Mouse (Mus musculus) midbrain, embryonic 13.5 days (tissue): ENCODE measurements around the gene Sox6. TPM values are rescaled to one million over a fixed set of nuclear protein-coding genes. Genes with fewer than 3 reads are reported as not detected.
A peak's percentile ranks its signal among the peaks of the same experiment; 100 is the strongest.

Source experiments
- ATAC-seq: fragments of 200-750 bp; cut with Nextera tagmentation; 2 replicates; pipeline ENCODE4 v1.8.0; 2017; ENCODE audit warnings: mild to moderate bottlenecking, moderate TSS enrichment, moderate library complexity
- H3K27ac ChIP-seq: fragments of 300-500 bp; sonication (generic); 2 replicates; pipeline ENCODE4 v1.5.1; 2015; ENCODE audit warnings: inconsistent platforms, mild to moderate bottlenecking, moderate library complexity
- H3K27me3 ChIP-seq: fragments of 300-500 bp; sonication (generic); 2 replicates; pipeline ENCODE4 v1.6.1; 2015; ENCODE audit warnings: mild to moderate bottlenecking, inconsistent platforms
- H3K36me3 ChIP-seq: fragments of 300-500 bp; sonication (generic); 2 replicates; pipeline ENCODE4 v1.6.1; 2015; ENCODE audit warnings: mild to moderate bottlenecking, inconsistent platforms
- H3K4me1 ChIP-seq: fragments of 300-500 bp; sonication (generic); replicated peaks from 2 replicates; pipeline ENCODE4 v1.6.1; 2015; ENCODE audit warnings: inconsistent platforms
- H3K4me2 ChIP-seq: fragments of 300-500 bp; sonication (generic); replicated peaks from 2 replicates; pipeline ENCODE4 v1.6.1; 2015; ENCODE audit warnings: moderate library complexity, mild to moderate bottlenecking, inconsistent platforms
- H3K4me3 ChIP-seq: fragments of 300-500 bp; sonication (generic); replicated peaks from 2 replicates; pipeline ENCODE4 v1.5.1; 2015; ENCODE audit warnings: mild to moderate bottlenecking, inconsistent platforms
- H3K9ac ChIP-seq: fragments of 300-500 bp; sonication (generic); replicated peaks from 2 replicates; pipeline ENCODE4 v1.6.1; 2015; ENCODE audit warnings: mild to moderate bottlenecking, inconsistent platforms
- H3K9me3 ChIP-seq: fragments of 300-500 bp; sonication (generic); 2 replicates; pipeline ENCODE4 v1.6.1; 2016; ENCODE audit warnings: mild to moderate bottlenecking, inconsistent platforms
- WGBS: fragments of 180-500 bp; shearing (Covaris S2); methylation state at CpG from one replicate; pipeline ENCODE4 v1.1.7; 2015; 5-methylcytosine and 5-hydroxymethylcytosine counted together
- polyA plus RNA-seq: library from polyadenylated mRNA; unstranded; fragments of >200 nt; fragmentation: Nextera tagmentation; extraction: Ambion mirVana; gene quantifications from 2 replicates; pipeline ENCODE4 v1.2.1, GENCODE M21; 2015

Gene Sox6
- polyA plus RNA-seq, 1 experiment from 2014 or later, result 57.2 TPM

DNA sequence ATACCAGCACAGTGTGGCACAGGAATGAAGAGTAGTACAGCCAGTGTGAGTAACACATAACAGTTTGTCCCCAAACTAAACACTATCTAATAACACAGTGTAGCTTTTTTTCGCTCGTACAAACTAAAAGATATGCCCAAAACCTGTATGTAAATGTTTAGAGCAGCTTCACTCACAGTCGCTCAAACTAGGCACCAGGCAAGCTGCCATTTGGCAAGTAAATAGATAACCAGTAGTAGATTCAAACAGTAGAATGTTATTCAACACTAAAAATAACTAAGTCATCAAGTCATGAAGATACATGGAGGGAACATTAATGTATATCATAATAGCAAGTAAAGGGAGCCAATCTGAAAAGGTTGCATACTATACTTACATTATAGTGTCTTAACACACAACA lies 318.8 kb downstream of the Sox6 start:
- no peak for ATAC-seq
- WGBS, result 97% methylated on average over 3 of the region's 3 CpGs

DNA sequence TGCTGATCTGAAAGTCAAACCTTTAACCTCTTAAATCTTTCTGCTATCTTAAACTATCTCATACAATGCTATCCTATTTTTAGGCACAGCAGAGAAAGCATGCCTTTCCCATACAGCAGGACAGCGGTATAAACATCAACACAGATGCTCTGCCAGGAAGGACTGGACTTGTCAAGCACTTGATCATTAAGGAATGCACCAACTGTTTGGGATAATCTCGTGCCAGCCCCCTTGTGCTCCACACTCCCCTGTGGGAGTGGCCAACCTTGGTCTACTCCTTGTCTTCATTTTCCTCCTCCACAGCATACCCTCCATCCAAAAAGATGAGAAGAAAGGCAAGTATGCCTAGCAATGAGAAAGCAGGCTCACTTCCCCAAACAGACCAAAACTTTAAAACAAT lies 332.5 kb downstream of the Sox6 start:
- Histone ChIP-seq H3K9ac (no peak overlapping the region), H3K4me1 (peaks cover 19% of the 10 kb centered on the region), H3K36me3 (no peaks in the 10 kb centered on the region), H3K27ac (no peak overlapping the region), H3K4me2 (no peak overlapping the region), H3K4me3 (no peak overlapping the region), H3K27me3 (no peaks in the 10 kb centered on the region), H3K9me3 (no peaks in the 10 kb centered on the region)
- WGBS, result 27% methylated on average over 2 of the region's 2 CpGs
- ATAC-seq, result no peak

More for the DNA sequence above, 318.8 kb downstream of the Sox6 start:
- Histone ChIP-seq H3K9me3 (no peaks in the 10 kb centered on the region), H3K4me2 (no peak overlapping the region), H3K4me1 (peaks cover 22% of the 10 kb centered on the region), H3K27me3 (no peaks in the 10 kb centered on the region), H3K4me3 (no peak overlapping the region), H3K36me3 (no peaks in the 10 kb centered on the region), H3K27ac (no peak overlapping the region), H3K9ac (no peak overlapping the region)

- Histone ChIP-seq H3K27ac (no peak overlapping the region), H3K9me3 (no peaks in the 10 kb centered on the region), H3K4me2 (no peak overlapping the region), H3K9ac (no peak overlapping the region), H3K4me1 (0 out of 2 replicates have a peak, but pooled peaks cover 2% of the 10 kb centered on the region), H3K27me3 (no peaks in the 10 kb centered on the region), H3K4me3 (no peak overlapping the region), H3K36me3 (no peaks in the 10 kb centered on the region)
- ATAC-seq, result no peak
- 97% methylated on average over 1 of the region's 1 CpGs for WGBS
Measured at GRCm38 (mm10) chr7:115698105-115698504, 340.5 kb downstream of the Sox6 start.

- no peaks in the 10 kb centered on the region for H3K27me3 ChIP-seq
- H3K36me3 ChIP-seq, result no peaks in the 10 kb centered on the region
- 83% methylated on average over 8 of the region's 8 CpGs for WGBS
- no peak overlapping the region for H3K27ac ChIP-seq
- no peak overlapping the region for H3K4me3 ChIP-seq
- 0 out of 2 replicates have a peak, but pooled peaks cover 3% of the 10 kb centered on the region for H3K4me1 ChIP-seq
- H3K9ac ChIP-seq, result no peak overlapping the region
- H3K9me3 ChIP-seq, result no peaks in the 10 kb centered on the region
- no peak for ATAC-seq
- H3K4me2 ChIP-seq, result no peak overlapping the region
Measured at GRCm38 (mm10) chr7:115693206-115693605, 345.4 kb downstream of the Sox6 start.

GRCm38 (mm10) chr7:115691091-115691490 lies 347.5 kb downstream of the Sox6 start:
- ATAC-seq, result no peak
- Histone ChIP-seq H3K4me3 (no peak overlapping the region), H3K36me3 (no peaks in the 10 kb centered on the region), H3K9ac (no peak overlapping the region), H3K4me1 (0 out of 2 replicates have a peak, but pooled peaks cover 6% of the 10 kb centered on the region), H3K27ac (no peak overlapping the region), H3K27me3 (no peaks in the 10 kb centered on the region), H3K4me2 (no peak overlapping the region), H3K9me3 (no peaks in the 10 kb centered on the region)
- WGBS, result 46% methylated on average over 4 of the region's 4 CpGs

- Histone ChIP-seq H3K9me3 (no peaks in the 10 kb centered on the region), H3K4me1 (0 out of 2 replicates have a peak, but pooled peaks cover 6% of the 10 kb centered on the region), H3K4me3 (no peak overlapping the region), H3K4me2 (no peak overlapping the region), H3K27ac (no peak overlapping the region), H3K27me3 (no peaks in the 10 kb centered on the region), H3K36me3 (no peaks in the 10 kb centered on the region), H3K9ac (no peak overlapping the region)
- 86% methylated on average over 6 of the region's 6 CpGs for whole genome bisulfite sequencing
- ATAC-seq, result no peak
Measured at GRCm38 (mm10) chr7:115686687-115687086, 351.9 kb downstream of the Sox6 start.

DNA sequence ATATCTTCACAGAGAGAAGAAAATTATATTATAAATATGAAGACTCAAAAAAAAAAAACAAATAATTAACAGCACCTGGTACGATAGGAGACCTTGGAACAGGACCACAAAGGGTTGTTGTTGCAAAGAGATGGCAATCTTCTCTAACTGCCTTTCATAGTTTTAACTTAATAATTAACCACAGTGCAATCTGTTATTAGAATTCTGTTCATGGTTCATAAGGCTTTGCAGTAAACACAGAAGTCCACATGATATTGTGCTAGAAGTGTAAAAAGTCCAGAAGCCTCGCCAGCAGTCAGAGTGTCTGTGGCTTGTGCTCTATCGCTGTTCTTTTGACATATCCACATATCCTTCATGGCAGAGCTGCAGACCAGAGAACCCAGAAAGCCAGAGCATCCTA lies 354.5 kb downstream of the Sox6 start:
- WGBS, result 92% methylated on average over 3 of the region's 3 CpGs
- Histone ChIP-seq H3K9ac (no peak overlapping the region), H3K4me1 (0 out of 2 replicates have a peak, but pooled peaks cover 4% of the 10 kb centered on the region)

DNA sequence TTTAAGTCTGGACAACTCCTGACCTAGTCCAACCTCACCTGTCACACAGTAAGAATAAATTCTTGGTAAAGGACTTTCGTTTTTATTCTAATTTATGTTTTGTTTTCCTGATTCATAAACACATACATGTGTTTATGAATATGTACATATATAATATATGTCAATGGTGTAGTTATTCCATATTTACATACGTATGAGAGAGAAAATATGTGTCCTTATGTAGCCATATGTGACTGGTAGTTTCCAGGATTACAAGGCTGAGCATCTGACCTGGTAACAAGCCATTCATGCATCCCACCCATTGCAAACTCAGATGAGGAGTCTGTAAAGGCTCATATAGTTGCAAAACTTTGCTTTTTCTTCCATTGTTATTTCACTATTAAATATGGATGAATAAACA lies 366.8 kb downstream of the Sox6 start:
- H3K27me3 ChIP-seq, result no peaks in the 10 kb centered on the region
- H3K9me3 ChIP-seq, result no peaks in the 10 kb centered on the region
- no peak overlapping the region for H3K4me3 ChIP-seq
- H3K4me1 ChIP-seq, result peaks cover 30% of the 10 kb centered on the region
- WGBS, result 94% methylated on average over 2 of the region's 2 CpGs
- H3K36me3 ChIP-seq, result no peaks in the 10 kb centered on the region
- H3K4me2 ChIP-seq, result no peak overlapping the region
- H3K9ac ChIP-seq, result no peak overlapping the region
- H3K27ac ChIP-seq, result no peak overlapping the region
- no peak for ATAC-seq

More for the DNA sequence above, 354.5 kb downstream of the Sox6 start:
- Histone ChIP-seq H3K4me3 (no peak overlapping the region), H3K4me2 (no peak overlapping the region), H3K27me3 (no peaks in the 10 kb centered on the region), H3K36me3 (no peaks in the 10 kb centered on the region), H3K27ac (no peak overlapping the region), H3K9me3 (no peaks in the 10 kb centered on the region)
- no peak for ATAC-seq

- Histone ChIP-seq H3K9ac (no peak overlapping the region), H3K4me1 (peaks cover 35% of the 10 kb centered on the region), H3K9me3 (no peaks in the 10 kb centered on the region), H3K27me3 (no peaks in the 10 kb centered on the region), H3K4me3 (no peak overlapping the region), H3K36me3 (no peaks in the 10 kb centered on the region), H3K4me2 (no peak overlapping the region), H3K27ac (no peak overlapping the region)
- no peak for ATAC-seq
- 87% methylated on average over 4 of the region's 4 CpGs for WGBS
Measured at GRCm38 (mm10) chr7:115671272-115671671, 367.3 kb downstream of the Sox6 start.

- no peak overlapping the region for H3K4me2 ChIP-seq
- peaks cover 36% of the 10 kb centered on the region for H3K4me1 ChIP-seq
- no peaks in the 10 kb centered on the region for H3K9me3 ChIP-seq
- no peak overlapping the region for H3K4me3 ChIP-seq
- no peak overlapping the region for H3K9ac ChIP-seq
- no peaks in the 10 kb centered on the region for H3K27me3 ChIP-seq
- no peak overlapping the region for H3K27ac ChIP-seq
- ATAC-seq, result no peak
- no peaks in the 10 kb centered on the region for H3K36me3 ChIP-seq
- WGBS, result 37% methylated on average over 6 of the region's 6 CpGs
Measured at GRCm38 (mm10) chr7:115669207-115670004, 369.2 kb downstream of the Sox6 start.

- Histone ChIP-seq H3K4me3 (peak overlapping the region; percentile 38), H3K27me3 (no peaks in the 10 kb centered on the region), H3K9ac (peak overlapping the region; percentile 58), H3K9me3 (no peaks in the 10 kb centered on the region), H3K27ac (peak overlapping the region; percentile 44; the same call in 1 of the 2 replicates), H3K4me1 (peaks cover 44% of the 10 kb centered on the region), H3K36me3 (no peaks in the 10 kb centered on the region), H3K4me2 (peak overlapping the region; percentile 63)
- WGBS, result 10% methylated on average over 18 of the region's 18 CpGs
- peak; percentile 79 for ATAC-seq
Measured at GRCm38 (mm10) chr7:115666686-115667382, 371.8 kb downstream of the Sox6 start.

- no peak for ATAC-seq
- H3K4me1 ChIP-seq, result peaks cover 33% of the 10 kb centered on the region
Measured at GRCm38 (mm10) chr7:115663399-115663798, 375.2 kb downstream of the Sox6 start.

More at GRCm38 (mm10) chr7:115663399-115663798, 375.2 kb downstream of the Sox6 start:
- H3K27me3 ChIP-seq, result no peaks in the 10 kb centered on the region
- 0 out of 2 replicates have a peak overlapping the region, but pooled peaks have one; percentile 19 for H3K27ac ChIP-seq
- H3K4me3 ChIP-seq, result no peak overlapping the region
- no peak overlapping the region for H3K9ac ChIP-seq
- WGBS, result 36% methylated on average over 6 of the region's 6 CpGs
- no peaks in the 10 kb centered on the region for H3K9me3 ChIP-seq
- no peak overlapping the region for H3K4me2 ChIP-seq
- H3K36me3 ChIP-seq, result no peaks in the 10 kb centered on the region
